Mouse (Mus musculus) cerebellum, adult 2 months (tissue): ENCODE measurements around the gene Trp53bp1. TPM values are rescaled to one million over a fixed set of nuclear protein-coding genes. Genes with fewer than 3 reads are reported as not detected.
A peak's percentile ranks its signal among the peaks of the same experiment; 100 is the strongest.

Experiments used
- DNase-seq, 2 experiments: peaks; one replicate each; pipeline ENCODE4 v3.0.0; 2021
- H3K27ac ChIP-seq: fragments of 200-500 bp; 2 replicates; pipeline ENCODE4 v1.5.1; 2012; ENCODE audit warnings: low read length, control low read depth, inconsistent platforms; ENCODE audit not compliant: insufficient read depth
- H3K27me3 ChIP-seq: fragments of 200-500 bp; 2 replicates; pipeline ENCODE4 v1.6.1; 2012; ENCODE audit warnings: inconsistent platforms, mild to moderate bottlenecking, low read length, moderate library complexity; ENCODE audit not compliant: control insufficient read depth, insufficient read depth
- H3K4me1 ChIP-seq: fragments of 200-500 bp; 2 replicates; pipeline ENCODE4 v1.6.1; 2011; ENCODE audit warnings: low read length; ENCODE audit not compliant: control insufficient read depth, insufficient read depth
- H3K4me3 ChIP-seq: fragments of 200-500 bp; replicated peaks from 2 replicates; pipeline ENCODE3; 2011; ENCODE audit warnings: mild to moderate bottlenecking, low read depth, low read length, control low read depth; ENCODE audit not compliant: insufficient read depth
- CTCF ChIP-seq: fragments of 200-500 bp; IDR thresholded peaks from 2 replicates; pipeline ENCODE4 v1.5.1; 2011; ENCODE audit warnings: low read depth, mild to moderate bottlenecking, control low read depth, low read length, moderate library complexity, borderline replicate concordance; ENCODE audit not compliant: insufficient read depth
- POLR2A ChIP-seq: fragments of 200-500 bp; IDR thresholded peaks from 2 replicates; pipeline ENCODE4 v1.6.1; 2011; ENCODE audit warnings: low read length, control low read depth, borderline replicate concordance; ENCODE audit not compliant: insufficient read depth
- WGBS: fragments of 180-500 bp; shearing (Covaris S2); methylation state at CpG from one replicate; pipeline ENCODE4 v1.1.7; 2018; 5-methylcytosine and 5-hydroxymethylcytosine counted together
- polyA plus RNA-seq: library from polyadenylated mRNA; depleted of rRNA; stranded (reverse); fragments of >200 nt; gene quantifications from 2 replicates; pipeline ENCODE4 v1.2.3, GENCODE M21; 2012

Gene Trp53bp1
- polyA plus RNA-seq, 1 experiment = 59.4 TPM

GRCm38 (mm10) chr2:121235460-121236072 is 35.6 kb downstream of the Trp53bp1 start:
- Histone ChIP-seq H3K4me1 (no peaks in the 10 kb centered on the region), H3K27ac (no peak overlapping the region), H3K4me3 (no peak overlapping the region), H3K27me3 (no peaks in the 10 kb centered on the region; the same call in 1 of the 2 replicates)
- WGBS = 92% methylated on average over 8 of the region's 8 CpGs
- TF ChIP-seq POLR2A (no peak), CTCF (no peak)
- DNase-seq = no peak

- Histone ChIP-seq H3K4me3 (no peak overlapping the region), H3K27ac (no peak overlapping the region), H3K4me1 (no peaks in the 10 kb centered on the region; the same call in 1 of the 2 replicates), H3K27me3 (no peaks in the 10 kb centered on the region)
- 89% methylated on average over 4 of the region's 4 CpGs for WGBS
- no peak for DNase-seq
- TF ChIP-seq POLR2A (no peak), CTCF (no peak)
Measured at GRCm38 (mm10) chr2:121228135-121228534, 43.1 kb downstream of the Trp53bp1 start.

GRCm38 (mm10) chr2:121223010-121223409 is 48.2 kb downstream of the Trp53bp1 start:
- no peak overlapping the region for H3K4me3 ChIP-seq
- WGBS = 6% methylated on average over 2 of the region's 2 CpGs
- TF ChIP-seq POLR2A (no peak), CTCF (peak; percentile 82)
- no peaks in the 10 kb centered on the region; the same call in none of the 2 replicates for H3K4me1 ChIP-seq
- H3K27me3 ChIP-seq = no peaks in the 10 kb centered on the region
- peak; percentile 79 to 90 for DNase-seq
- no peak overlapping the region for H3K27ac ChIP-seq

- no peak for TF ChIP-seq CTCF
- DNase-seq = no peak
- H3K27me3 ChIP-seq = no peaks in the 10 kb centered on the region
- H3K4me1 ChIP-seq = peaks cover 3% of the 10 kb centered on the region
- no peak overlapping the region for H3K4me3 ChIP-seq
- no peak overlapping the region for H3K27ac ChIP-seq
Measured at GRCm38 (mm10) chr2:121219994-121220393, 51.2 kb downstream of the Trp53bp1 start.

- no peaks in the 10 kb centered on the region for H3K27me3 ChIP-seq
- no peak overlapping the region for H3K27ac ChIP-seq
- peaks cover 3% of the 10 kb centered on the region for H3K4me1 ChIP-seq
- no peak for DNase-seq
- no peak overlapping the region for H3K4me3 ChIP-seq
- TF ChIP-seq POLR2A (no peak), CTCF (no peak)
Measured at GRCm38 (mm10) chr2:121219177-121219576, 52.0 kb downstream of the Trp53bp1 start.

DNA sequence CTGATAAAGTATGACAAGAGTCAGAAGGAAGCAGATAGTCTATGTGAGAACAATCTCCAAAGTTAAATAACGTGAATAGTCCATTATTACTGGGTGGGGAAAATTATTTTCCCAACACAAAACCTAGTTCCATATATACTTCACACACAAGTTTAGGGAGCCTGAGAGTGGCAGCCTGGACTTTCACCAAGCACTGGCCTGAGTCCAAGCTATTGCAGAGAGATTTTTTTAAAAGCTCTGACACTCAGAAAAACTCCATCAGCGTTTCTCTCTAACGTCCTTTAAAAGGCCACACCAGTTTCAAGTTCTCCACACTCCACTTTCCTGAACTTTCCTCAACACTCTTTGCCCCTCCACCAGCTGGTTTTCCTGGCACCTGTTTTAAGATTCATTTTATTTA is 56.7 kb downstream of the Trp53bp1 start:
- Histone ChIP-seq H3K4me3 (no peak overlapping the region), H3K4me1 (peaks cover 3% of the 10 kb centered on the region; the same call in 1 of the 2 replicates), H3K27me3 (no peaks in the 10 kb centered on the region), H3K27ac (no peak overlapping the region)
- DNase-seq = no peak
- TF ChIP-seq POLR2A = no peak
- TF ChIP-seq CTCF = no peak
- WGBS = 39% methylated on average over 3 of the region's 3 CpGs

- Histone ChIP-seq H3K4me3 (no peak overlapping the region), H3K27ac (no peak overlapping the region), H3K27me3 (no peaks in the 10 kb centered on the region), H3K4me1 (no peaks in the 10 kb centered on the region)
- WGBS = 90% methylated on average over 3 of the region's 3 CpGs
- TF ChIP-seq CTCF = no peak
- no peak for TF ChIP-seq POLR2A
- no peak for DNase-seq
Measured at GRCm38 (mm10) chr2:121206541-121206940, 64.7 kb downstream of the Trp53bp1 start.

GRCm38 (mm10) chr2:121204276-121204675 is 66.9 kb downstream of the Trp53bp1 start:
- no peak overlapping the region for H3K4me3 ChIP-seq
- H3K27me3 ChIP-seq = no peaks in the 10 kb centered on the region
- 93% methylated on average over 17 of the region's 17 CpGs for WGBS
- no peak for TF ChIP-seq POLR2A
- no peak for TF ChIP-seq CTCF
- DNase-seq = no peak
- no peaks in the 10 kb centered on the region for H3K4me1 ChIP-seq
- no peak overlapping the region for H3K27ac ChIP-seq

DNA sequence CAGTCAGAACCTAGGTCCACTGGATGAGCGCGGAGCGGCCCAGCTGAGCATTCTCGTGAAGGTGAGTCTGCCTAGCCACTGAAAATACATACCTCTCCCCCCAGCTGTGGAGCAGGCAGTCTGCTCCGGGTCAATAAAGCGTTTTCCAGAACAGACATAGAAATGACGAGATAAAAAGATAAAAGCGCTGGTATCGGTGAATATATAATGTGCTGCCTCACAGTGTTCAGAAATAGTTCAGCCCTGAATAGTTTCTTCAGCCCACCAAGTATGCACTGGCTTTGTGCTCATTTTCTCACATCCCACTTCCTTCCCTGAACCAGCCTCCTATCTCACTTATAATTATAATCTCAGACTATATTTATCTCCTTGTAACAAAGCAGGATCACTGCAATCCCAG is 75.7 kb downstream of the Trp53bp1 start:
- Histone ChIP-seq H3K4me1 (no peaks in the 10 kb centered on the region), H3K27ac (no peak overlapping the region), H3K27me3 (no peaks in the 10 kb centered on the region), H3K4me3 (no peak overlapping the region)
- no peak for DNase-seq
- WGBS = 93% methylated on average over 9 of the region's 9 CpGs
- TF ChIP-seq CTCF (no peak), POLR2A (no peak)
